8 mouse cellular contexts compared by ENCODE assay signal in genomic region chr8:94036541-94036940, GRCm38 (mm10). TPM values are rescaled to one million over a fixed set of nuclear protein-coding genes. Genes with fewer than 3 reads are reported as not detected.
DNase-seq lines count a peak whose midpoint lies in the region; ATAC-seq and TF ChIP-seq lines count a peak whose summit lies in the region.
"Not testable (repeated sequence)": the region's sequence is repeated elsewhere in the genome, so short reads cannot be mapped to it uniquely, and the experiment has no call there.

No protein-coding gene starts in this region.

- peak; percentile 78 for DNase-seq in 3T3-L1 (ENCODE audit: low read depth, low spot score)
- DNase-seq in adrenal gland, postnatal 25 days: peak; percentile 67
- DNase-seq in heart, adult 8-10 months (ENCODE audit: low spot score): peak; percentile 24
- peak; percentile 31 for DNase-seq in liver, adult 2 months (ENCODE audit: extremely low read depth, low read depth, low spot score)
- peak; percentile 80 for DNase-seq in midbrain, postnatal 0 days (ENCODE audit: low spot score)
- DNase-seq in spleen, postnatal 36 days (ENCODE audit: low spot score in 2 of 2): peak; percentile 56 to 70

- H3K27me3 ChIP-seq in embryonic facial prominence, embryonic 12.5 days; kidney, embryonic 15.5 days; liver, adult 2 months (ENCODE audit: control insufficient read depth, insufficient read depth, low read length); midbrain, postnatal 0 days (ENCODE audit: insufficient read depth, low read length): not testable (repeated sequence)

- peak overlapping the region; percentile 70 for H3K4me3 ChIP-seq in embryonic facial prominence, embryonic 12.5 days
- H3K4me3 ChIP-seq in kidney, embryonic 15.5 days (replicated peaks): peak overlapping the region; percentile 91
- peak overlapping the region; percentile 81 for H3K4me3 ChIP-seq in liver, adult 2 months (ENCODE audit: insufficient read depth, low read depth, low read length)
- H3K4me3 ChIP-seq in midbrain, postnatal 0 days (ENCODE audit: low read depth, low read length): peak overlapping the region; percentile 84

- WGBS in embryonic facial prominence, embryonic 12.5 days: under 1% methylated on average over 25 of the region's 32 CpGs
- 1% methylated on average over 25 of the region's 32 CpGs for WGBS in kidney, embryonic 15.5 days
- under 1% methylated on average over 29 of the region's 32 CpGs for WGBS in liver, adult 2 months
- under 1% methylated on average over 21 of the region's 32 CpGs for WGBS in midbrain, postnatal 0 days

- TF ChIP-seq CTCF in liver, adult 2 months (IDR thresholded peaks at IDR 0.05; ENCODE audit: low read depth, low read length); midbrain, postnatal 0 days (IDR thresholded peaks at IDR 0.05): not testable (repeated sequence)

- H3K27ac ChIP-seq in embryonic facial prominence, embryonic 12.5 days: peak overlapping the region; percentile 69
- H3K27ac ChIP-seq in kidney, embryonic 15.5 days: peak overlapping the region; percentile 86
- H3K27ac ChIP-seq in liver, adult 2 months (replicated peaks; ENCODE audit: insufficient read depth, low read depth, low read length): peak overlapping the region; percentile 27
- H3K27ac ChIP-seq in midbrain, postnatal 0 days (ENCODE audit: low read depth, low read length): peak overlapping the region; percentile 63

- not testable (repeated sequence) for TF ChIP-seq POLR2A in liver, adult 2 months (IDR thresholded peaks at IDR 0.05; ENCODE audit: extremely low read depth, insufficient read depth, low read length)

- peaks cover 23% of the 10 kb centered on the region for H3K4me1 ChIP-seq in embryonic facial prominence, embryonic 12.5 days
- H3K4me1 ChIP-seq in kidney, embryonic 15.5 days: peaks cover 24% of the 10 kb centered on the region
- not testable (repeated sequence) for H3K4me1 ChIP-seq in liver, adult 2 months (ENCODE audit: control insufficient read depth, insufficient read depth, low read length); midbrain, postnatal 0 days (ENCODE audit: insufficient read depth, low read length)

- peak overlapping the region; percentile 60 for H3K9ac ChIP-seq in embryonic facial prominence, embryonic 12.5 days
- H3K9ac ChIP-seq in kidney, embryonic 15.5 days: peak overlapping the region; percentile 66
- H3K9ac ChIP-seq in liver, adult 2 months (ENCODE audit: low read depth, low read length): peak overlapping the region; percentile 76
- peak overlapping the region; percentile 34 for H3K9ac ChIP-seq in midbrain, postnatal 0 days (replicated peaks; ENCODE audit: low read length, poor library complexity, severe bottlenecking)

- H3K9me3 ChIP-seq in embryonic facial prominence, embryonic 12.5 days; kidney, embryonic 15.5 days (replicated peaks); midbrain, postnatal 0 days (ENCODE audit: low read length): not testable (repeated sequence)

- peak; percentile 91 for ATAC-seq in embryonic facial prominence, embryonic 12.5 days (ENCODE audit: insufficient number of reproducible peaks, insufficient read depth, low FRiP score, low TSS enrichment)
- ATAC-seq in kidney, embryonic 15.5 days (replicated peaks; ENCODE audit: low FRiP score): peak; percentile 92
- peak; percentile 90 for ATAC-seq in midbrain, postnatal 0 days (ENCODE audit: low FRiP score)

- H3K79me2 ChIP-seq in liver, adult 2 months (ENCODE audit: control insufficient read depth, insufficient read depth, low read length): peaks cover 14% of the 10 kb centered on the region; the same call in 1 of the 2 replicates

- H3K36me3 ChIP-seq in embryonic facial prominence, embryonic 12.5 days; kidney, embryonic 15.5 days; liver, adult 2 months (ENCODE audit: control insufficient read depth, insufficient read depth, low read length); midbrain, postnatal 0 days (ENCODE audit: insufficient read depth, low read length): not testable (repeated sequence)

- H3K4me2 ChIP-seq in embryonic facial prominence, embryonic 12.5 days (replicated peaks): peak overlapping the region; percentile 85
- H3K4me2 ChIP-seq in kidney, embryonic 15.5 days: peak overlapping the region; percentile 66
- peak overlapping the region; percentile 50 for H3K4me2 ChIP-seq in midbrain, postnatal 0 days (ENCODE audit: low read depth, low read length, poor library complexity, severe bottlenecking)

RNA-seq across cellular contexts. Expression of gene Nudt21, which starts 0.3 kb away (rescaled TPM):
- total RNA-seq in adrenal gland, postnatal 25 days (2021): 38.0 and 44.5 TPM in 2 replicates
- polyA plus RNA-seq in embryonic facial prominence, embryonic 12.5 days (2016; fragmentation: Nextera tagmentation; extraction: Ambion mirVana): 124 and 140 TPM in 2 replicates
- total RNA-seq in heart, adult 8-10 months (2022): 10 to 100 TPM; 20.0 to 25.1 (median 20.9) TPM
- polyA plus RNA-seq in kidney, embryonic 15.5 days (2015; fragmentation: Nextera tagmentation; extraction: Ambion mirVana): 120 and 137 TPM in 2 replicates
- total RNA-seq in liver, adult 2 months (2014; rRNA removed): 16.7 and 24.0 TPM in 2 replicates
- polyA plus RNA-seq in liver, adult 2 months (2012; rRNA removed): 26.9 and 31.4 TPM in 2 replicates
- total RNA-seq in midbrain, postnatal 0 days (2014; rRNA removed): 61.5 and 82.5 TPM in 2 replicates
- 90.1 and 92.3 TPM in 2 replicates for polyA plus RNA-seq in midbrain, postnatal 0 days (2015; fragmentation: Nextera tagmentation; extraction: Ambion mirVana)

RNA-seq across cellular contexts. Expression of gene Ogfod1, which starts 0.5 kb away (rescaled TPM):
- total RNA-seq in adrenal gland, postnatal 25 days (2021): 16.0 and 21.1 TPM in 2 replicates
- polyA plus RNA-seq in embryonic facial prominence, embryonic 12.5 days (2016; fragmentation: Nextera tagmentation; extraction: Ambion mirVana): 14.4 and 15.6 TPM in 2 replicates
- 10 to 100 TPM; 27.0 to 38.4 (median 30.2) TPM for total RNA-seq in heart, adult 8-10 months (2022)
- polyA plus RNA-seq in kidney, embryonic 15.5 days (2015; fragmentation: Nextera tagmentation; extraction: Ambion mirVana): 12.8 and 13.0 TPM in 2 replicates
- 7.2 and 8.0 TPM in 2 replicates for total RNA-seq in liver, adult 2 months (2014; rRNA removed)
- polyA plus RNA-seq in liver, adult 2 months (2012; rRNA removed): 3.3 and 4.1 TPM in 2 replicates
- 17.3 and 20.1 TPM in 2 replicates for total RNA-seq in midbrain, postnatal 0 days (2014; rRNA removed)
- 7.8 and 8.9 TPM in 2 replicates for polyA plus RNA-seq in midbrain, postnatal 0 days (2015; fragmentation: Nextera tagmentation; extraction: Ambion mirVana)

RNA-seq across cellular contexts. Expression of gene Amfr, which starts 23.9 kb away (rescaled TPM):
- 294 and 300 TPM in 2 replicates for total RNA-seq in adrenal gland, postnatal 25 days (2021)
- 58.0 and 60.1 TPM in 2 replicates for polyA plus RNA-seq in embryonic facial prominence, embryonic 12.5 days (2016; fragmentation: Nextera tagmentation; extraction: Ambion mirVana)
- total RNA-seq in heart, adult 8-10 months (2022): 100 to 1,000 TPM; 127 to 153 (median 133) TPM
- 45.4 and 49.3 TPM in 2 replicates for polyA plus RNA-seq in kidney, embryonic 15.5 days (2015; fragmentation: Nextera tagmentation; extraction: Ambion mirVana)
- total RNA-seq in liver, adult 2 months (2014; rRNA removed): 239 and 281 TPM in 2 replicates
- polyA plus RNA-seq in liver, adult 2 months (2012; rRNA removed): 263 and 284 TPM in 2 replicates
- 214 and 227 TPM in 2 replicates for total RNA-seq in midbrain, postnatal 0 days (2014; rRNA removed)
- 80.4 and 84.8 TPM in 2 replicates for polyA plus RNA-seq in midbrain, postnatal 0 days (2015; fragmentation: Nextera tagmentation; extraction: Ambion mirVana)

Comparison
In these comparisons a context has a peak if more than half of its experiments do, and no peak if none do; other contexts are left out.
1. Peak in every context shown above with its lines: DNase-seq, ATAC-seq, H3K4me3 ChIP-seq and H3K27ac ChIP-seq.
2. DNase-seq: peak in every context shown above with its lines; median percentile 80 in midbrain, postnatal 0 days; 78 in 3T3-L1; 67 in adrenal gland, postnatal 25 days; 63 in spleen, postnatal 36 days; 31 in liver, adult 2 months; 24 in heart, adult 8-10 months.
3. H3K27ac ChIP-seq: peak in every context shown above with its lines; median percentile 86 in kidney, embryonic 15.5 days; 69 in embryonic facial prominence, embryonic 12.5 days; 63 in midbrain, postnatal 0 days; 27 in liver, adult 2 months.